Mouse (Mus musculus) hindbrain, embryonic 14.5 days (tissue): ENCODE measurements at regions not wholly inside any gene's neighbourhood (a gene's known extent, or its start where the extent isn't known, plus 50 kb on each side); places are given as distances from the start of the nearest gene placed in this dataset.

Experiments used
- ATAC-seq: fragments of 200-750 bp; cut with Nextera tagmentation; 2 replicates; pipeline ENCODE4 v1.8.0; 2017; ENCODE audit warnings: moderate number of reproducible peaks, mild to moderate bottlenecking, moderate TSS enrichment, moderate library complexity; ENCODE audit not compliant: low FRiP score
- DNase-seq: peaks from one replicate; pipeline ENCODE4 v3.0.0-alpha.2; 2015; ENCODE audit warnings: low spot score
- H3K27ac ChIP-seq: fragments of 300-500 bp; sonication (generic); 2 replicates; pipeline ENCODE4 v1.5.1; 2014; ENCODE audit warnings: mild to moderate bottlenecking, moderate library complexity
- H3K27me3 ChIP-seq: fragments of 300-500 bp; sonication (generic); 2 replicates; pipeline ENCODE4 v1.6.1; 2014; ENCODE audit warnings: mild to moderate bottlenecking, low read length, mixed read lengths; ENCODE audit not compliant: control insufficient read depth, insufficient read depth
- H3K36me3 ChIP-seq: fragments of 300-500 bp; sonication (generic); replicated peaks from 2 replicates; pipeline ENCODE4 v1.6.1; 2014; ENCODE audit not compliant: control insufficient read depth, insufficient read depth
- H3K4me1 ChIP-seq: fragments of 300-500 bp; sonication (generic); replicated peaks from 2 replicates; pipeline ENCODE4 v1.6.1; 2014; ENCODE audit warnings: antibody characterized with exemption, low read length, mixed read lengths; ENCODE audit not compliant: control insufficient read depth, insufficient read depth
- H3K4me2 ChIP-seq: fragments of 300-500 bp; sonication (generic); replicated peaks from 2 replicates; pipeline ENCODE4 v1.6.1; 2014; ENCODE audit warnings: mild to moderate bottlenecking, moderate library complexity
- H3K4me3 ChIP-seq: fragments of 300-500 bp; sonication (generic); replicated peaks from 2 replicates; pipeline ENCODE4 v1.5.1; 2014; ENCODE audit warnings: mild to moderate bottlenecking, low read length
- H3K9ac ChIP-seq: fragments of 300-500 bp; sonication (generic); 2 replicates; pipeline ENCODE4 v1.6.1; 2014
- H3K9me3 ChIP-seq: fragments of 300-500 bp; sonication (generic); 2 replicates; pipeline ENCODE4 v1.6.1; 2016; ENCODE audit warnings: low read length; ENCODE audit not compliant: control insufficient read depth
- WGBS: fragments of 180-500 bp; shearing (Covaris S2); extraction: QIAGEN DNeasy Blood & Tissue Kit; methylation state at CpG from one replicate; pipeline ENCODE4 v1.1.7; 2014; 5-methylcytosine and 5-hydroxymethylcytosine counted together

GRCm38 (mm10) chr11:31615107-31615811 is 56.4 kb downstream of the Bod1 start:
- ATAC-seq, result peak; percentile 25; the same call in 1 of the 2 replicates
- 59% methylated on average over 10 of the region's 10 CpGs for WGBS
- Histone ChIP-seq H3K36me3 (no peaks in the 10 kb centered on the region), H3K27ac (no peak overlapping the region), H3K4me3 (no peak overlapping the region), H3K27me3 (no peaks in the 10 kb centered on the region), H3K9me3 (no peaks in the 10 kb centered on the region), H3K4me1 (no peaks in the 10 kb centered on the region), H3K9ac (no peak overlapping the region), H3K4me2 (no peak overlapping the region)
- DNase-seq, result peak; percentile 89

- ATAC-seq (no peak), DNase-seq (no peak)
- Histone ChIP-seq H3K36me3 (no peaks in the 10 kb centered on the region), H3K27me3 (no peaks in the 10 kb centered on the region), H3K4me2 (0 out of 2 replicates have a peak overlapping the region, but pooled peaks have one; percentile 5), H3K27ac (no peak overlapping the region), H3K9ac (no peak overlapping the region; the same call in 1 of the 2 replicates), H3K4me3 (no peak overlapping the region), H3K4me1 (no peaks in the 10 kb centered on the region), H3K9me3 (no peaks in the 10 kb centered on the region)
- WGBS, result 81% methylated on average over 7 of the region's 7 CpGs
These were observed 57.3 kb downstream of the Bod1 start for GRCm38 (mm10) chr11:31614394-31614713.

GRCm38 (mm10) chr11:31613688-31614393 is 57.8 kb downstream of the Bod1 start:
- DNase-seq (no peak), ATAC-seq (0 out of 2 replicates have a peak, but pooled peaks have one; percentile 10)
- H3K4me1 ChIP-seq, result no peaks in the 10 kb centered on the region
- H3K27ac ChIP-seq, result no peak overlapping the region
- 0 out of 2 replicates have a peak overlapping the region, but pooled peaks have one; percentile 5 for H3K4me2 ChIP-seq
- no peaks in the 10 kb centered on the region for H3K27me3 ChIP-seq
- H3K9me3 ChIP-seq, result no peaks in the 10 kb centered on the region
- H3K4me3 ChIP-seq, result no peak overlapping the region
- no peak overlapping the region; the same call in 1 of the 2 replicates for H3K9ac ChIP-seq
- WGBS, result 43% methylated on average over 11 of the region's 11 CpGs
- H3K36me3 ChIP-seq, result no peaks in the 10 kb centered on the region

GRCm38 (mm10) chr11:31608458-31608857 is 63.2 kb downstream of the Bod1 start:
- no peaks in the 10 kb centered on the region for H3K9me3 ChIP-seq
- WGBS, result 94% methylated on average over 4 of the region's 4 CpGs
- H3K4me1 ChIP-seq, result no peaks in the 10 kb centered on the region
- H3K36me3 ChIP-seq, result no peaks in the 10 kb centered on the region
- H3K9ac ChIP-seq, result no peak overlapping the region
- DNase-seq, result no peak
- H3K27me3 ChIP-seq, result no peaks in the 10 kb centered on the region
- no peak overlapping the region for H3K4me3 ChIP-seq
- no peak for ATAC-seq
- no peak overlapping the region for H3K27ac ChIP-seq
- no peak overlapping the region for H3K4me2 ChIP-seq

GRCm38 (mm10) chr11:31601499-31601898 is 70.2 kb downstream of the Bod1 start:
- Histone ChIP-seq H3K27ac (no peak overlapping the region), H3K4me1 (no peaks in the 10 kb centered on the region), H3K36me3 (no peaks in the 10 kb centered on the region), H3K9ac (no peak overlapping the region), H3K27me3 (no peaks in the 10 kb centered on the region), H3K4me2 (no peak overlapping the region), H3K4me3 (no peak overlapping the region), H3K9me3 (no peaks in the 10 kb centered on the region)
- ATAC-seq (no peak), DNase-seq (no peak)
- 90% methylated on average over 7 of the region's 7 CpGs for WGBS

GRCm38 (mm10) chr11:31593604-31594003 is 78.1 kb downstream of the Bod1 start:
- DNase-seq (no peak), ATAC-seq (no peak)
- Histone ChIP-seq H3K4me2 (no peak overlapping the region), H3K4me3 (no peak overlapping the region), H3K9me3 (no peaks in the 10 kb centered on the region), H3K9ac (no peak overlapping the region), H3K27ac (no peak overlapping the region), H3K4me1 (no peaks in the 10 kb centered on the region), H3K36me3 (no peaks in the 10 kb centered on the region), H3K27me3 (no peaks in the 10 kb centered on the region)
- 86% methylated on average over 2 of the region's 2 CpGs for WGBS

GRCm38 (mm10) chr11:31592061-31592460 is 79.6 kb downstream of the Bod1 start:
- Histone ChIP-seq H3K27me3 (no peaks in the 10 kb centered on the region), H3K9ac (no peak overlapping the region), H3K27ac (no peak overlapping the region), H3K36me3 (no peaks in the 10 kb centered on the region), H3K4me2 (no peak overlapping the region), H3K4me3 (no peak overlapping the region), H3K9me3 (no peaks in the 10 kb centered on the region), H3K4me1 (no peaks in the 10 kb centered on the region)
- 86% methylated on average over 11 of the region's 11 CpGs for WGBS
- ATAC-seq (no peak), DNase-seq (no peak)

GRCm38 (mm10) chr11:31591037-31591554 is 80.6 kb downstream of the Bod1 start:
- ATAC-seq (no peak), DNase-seq (no peak)
- no peaks in the 10 kb centered on the region for H3K36me3 ChIP-seq
- H3K4me2 ChIP-seq, result no peak overlapping the region
- H3K27ac ChIP-seq, result no peak overlapping the region
- no peaks in the 10 kb centered on the region for H3K27me3 ChIP-seq
- WGBS, result 73% methylated on average over 6 of the region's 6 CpGs
- no peak overlapping the region for H3K9ac ChIP-seq
- no peaks in the 10 kb centered on the region for H3K4me1 ChIP-seq
- H3K9me3 ChIP-seq, result no peaks in the 10 kb centered on the region
- no peak overlapping the region for H3K4me3 ChIP-seq

- Histone ChIP-seq H3K9me3 (0 out of 2 replicates have a peak, but pooled peaks cover 5% of the 10 kb centered on the region), H3K27ac (no peak overlapping the region), H3K4me3 (no peak overlapping the region), H3K27me3 (no peaks in the 10 kb centered on the region), H3K36me3 (no peaks in the 10 kb centered on the region), H3K9ac (no peak overlapping the region), H3K4me1 (no peaks in the 10 kb centered on the region), H3K4me2 (no peak overlapping the region)
- 83% methylated on average over 3 of the region's 3 CpGs for WGBS
- ATAC-seq (no peak), DNase-seq (no peak)
These were observed 96.7 kb downstream of the Bod1 start for GRCm38 (mm10) chr11:31574941-31575340.
